Mouse (Mus musculus) liver, embryonic 14.5 days (tissue): ENCODE measurements at regions not wholly inside any gene's neighbourhood (a gene's known extent, or its start where the extent isn't known, plus 50 kb on each side); places are given as distances from the start of the nearest gene placed in this dataset.

Source experiments
- CTCF ChIP-seq: IDR thresholded peaks from 2 replicates; pipeline ENCODE4 v1.5.1; 2016; ENCODE audit warnings: antibody characterized with exemption, low read depth, control low read depth
- EP300 ChIP-seq: IDR thresholded peaks from 2 replicates; pipeline ENCODE4 v1.6.1; 2016; ENCODE audit warnings: antibody characterized with exemption, low read depth

- TF ChIP-seq CTCF = no peak
- TF ChIP-seq EP300 = no peak
These were observed 70.8 kb upstream of the Srrm4 start for GRCm38 (mm10) chr5:116662466-116662865.
